Mouse (Mus musculus) heart, embryonic 16.5 days (tissue): ENCODE measurements around the gene Chrnb4. TPM values are rescaled to one million over a fixed set of nuclear protein-coding genes. Genes with fewer than 3 reads are reported as not detected.
A peak's percentile ranks its signal among the peaks of the same experiment; 100 is the strongest.

Source experiments
- ATAC-seq: fragments of 200-750 bp; cut with Nextera tagmentation; replicated peaks from 2 replicates; pipeline ENCODE4 v1.8.0; 2017; ENCODE audit warnings: moderate number of reproducible peaks; ENCODE audit not compliant: insufficient read depth, low FRiP score; ENCODE audit errors: extremely low read depth
- H3K27ac ChIP-seq: fragments of 300-500 bp; sonication (generic); 2 replicates; pipeline ENCODE4 v1.5.1; 2014; ENCODE audit warnings: mild to moderate bottlenecking, low read length, control low read depth, moderate library complexity
- H3K27me3 ChIP-seq: fragments of 300-500 bp; sonication (generic); 2 replicates; pipeline ENCODE4 v1.6.1; 2014; ENCODE audit warnings: low read length, mixed read lengths; ENCODE audit not compliant: control insufficient read depth, insufficient read depth
- H3K36me3 ChIP-seq: fragments of 300-500 bp; sonication (generic); 2 replicates; pipeline ENCODE4 v1.6.1; 2014; ENCODE audit not compliant: control insufficient read depth, insufficient read depth
- H3K4me1 ChIP-seq: fragments of 300-500 bp; sonication (generic); 2 replicates; pipeline ENCODE4 v1.6.1; 2014; ENCODE audit warnings: low read length, mixed read lengths; ENCODE audit not compliant: control insufficient read depth, insufficient read depth
- H3K4me2 ChIP-seq: fragments of 300-500 bp; sonication (generic); 2 replicates; pipeline ENCODE4 v1.6.1; 2014; ENCODE audit warnings: low read depth, mild to moderate bottlenecking, control low read depth, low read length
- H3K4me3 ChIP-seq: fragments of 300-500 bp; sonication (generic); 2 replicates; pipeline ENCODE4 v1.5.1; 2014; ENCODE audit warnings: mild to moderate bottlenecking, control low read depth, low read length
- H3K9ac ChIP-seq: fragments of 300-500 bp; sonication (generic); 2 replicates; pipeline ENCODE4 v1.6.1; 2014; ENCODE audit warnings: low read length, control low read depth
- H3K9me3 ChIP-seq: fragments of 300-500 bp; sonication (generic); replicated peaks from 2 replicates; pipeline ENCODE4 v1.6.1; 2016; ENCODE audit warnings: low read length; ENCODE audit not compliant: control insufficient read depth
- WGBS: fragments of 180-500 bp; shearing (Covaris S2); extraction: QIAGEN DNeasy Blood & Tissue Kit; methylation state at CpG from one replicate; pipeline ENCODE4 v1.1.7; 2014; 5-methylcytosine and 5-hydroxymethylcytosine counted together
- polyA plus RNA-seq: library from polyadenylated mRNA; unstranded; fragments of >200 nt; fragmentation: Nextera tagmentation; extraction: Ambion mirVana; gene quantifications from 2 replicates; pipeline ENCODE4 v1.2.1, GENCODE M21; 2015

Gene Chrnb4
- polyA plus RNA-seq, 1 experiment from 2014 or later, result 0.29 TPM

GRCm38 (mm10) chr9:55026275-55026663 is 22.3 kb downstream of the Chrnb4 start, which contains the start of gene Chrna3:
Gene Chrna3 (minus strand): TSS chr9:55026562.
- 2% methylated on average over 36 of the region's 39 CpGs for WGBS
- ATAC-seq, result no peak
- H3K4me3 ChIP-seq, result peak within 1 kb of the TSS; percentile 29
- no peaks in the 10 kb centered on the region for H3K36me3 ChIP-seq
- H3K4me2 ChIP-seq, result peak within 1 kb of the TSS; percentile 43
- H3K27ac ChIP-seq, result no peak within 1 kb of the TSS
- peaks cover 6% of the 10 kb centered on the region for H3K4me1 ChIP-seq
- H3K27me3 ChIP-seq, result peaks cover 38% of the 10 kb centered on the region
- no peaks in the 10 kb centered on the region for H3K9me3 ChIP-seq
- H3K9ac ChIP-seq, result no peak within 1 kb of the TSS

- Histone ChIP-seq H3K36me3 (no peaks in the 10 kb centered on the region), H3K9ac (no peak overlapping the region), H3K4me2 (peak overlapping the region; percentile 43; the same call in 1 of the 2 replicates), H3K4me1 (peaks cover 6% of the 10 kb centered on the region), H3K9me3 (no peaks in the 10 kb centered on the region), H3K27ac (no peak overlapping the region), H3K27me3 (peaks cover 36% of the 10 kb centered on the region), H3K4me3 (peak overlapping the region; percentile 29; the same call in 1 of the 2 replicates)
- 12% methylated on average over 38 of the region's 38 CpGs for WGBS
- ATAC-seq, result no peak
These were observed 22.9 kb downstream of the Chrnb4 start for GRCm38 (mm10) chr9:55025534-55026274.

- Histone ChIP-seq H3K27ac (no peak overlapping the region), H3K4me2 (no peak overlapping the region), H3K4me1 (peaks cover 6% of the 10 kb centered on the region), H3K36me3 (no peaks in the 10 kb centered on the region), H3K27me3 (peaks cover 36% of the 10 kb centered on the region), H3K4me3 (no peak overlapping the region), H3K9me3 (no peaks in the 10 kb centered on the region), H3K9ac (no peak overlapping the region)
- 27% methylated on average over 13 of the region's 13 CpGs for WGBS
- ATAC-seq, result 0 out of 2 replicates have a peak, but pooled peaks have one; percentile 37
These were observed 24.5 kb downstream of the Chrnb4 start for GRCm38 (mm10) chr9:55023902-55024583.

DNA sequence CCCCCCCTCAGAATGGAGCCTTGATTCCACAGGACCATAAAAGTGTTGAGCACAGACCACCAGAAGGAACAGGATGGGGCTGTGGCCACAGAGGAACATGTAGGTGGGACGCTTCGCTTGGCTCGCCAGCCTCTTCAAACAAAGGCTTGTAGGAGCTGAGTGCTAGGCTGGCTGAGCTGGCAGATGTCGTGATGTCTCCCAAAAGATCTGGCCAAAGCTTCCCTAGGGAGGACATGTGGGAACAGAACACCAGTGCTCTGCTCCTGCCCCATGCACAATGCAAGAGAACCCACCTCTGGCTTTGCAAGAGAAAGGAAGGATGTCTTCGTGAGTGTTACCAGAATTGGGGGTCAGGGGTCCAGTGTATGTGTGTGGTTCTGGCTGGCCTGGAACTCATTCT is 25.3 kb downstream of the Chrnb4 start:
- ATAC-seq, result no peak
- WGBS, result 65% methylated on average over 5 of the region's 5 CpGs

DNA sequence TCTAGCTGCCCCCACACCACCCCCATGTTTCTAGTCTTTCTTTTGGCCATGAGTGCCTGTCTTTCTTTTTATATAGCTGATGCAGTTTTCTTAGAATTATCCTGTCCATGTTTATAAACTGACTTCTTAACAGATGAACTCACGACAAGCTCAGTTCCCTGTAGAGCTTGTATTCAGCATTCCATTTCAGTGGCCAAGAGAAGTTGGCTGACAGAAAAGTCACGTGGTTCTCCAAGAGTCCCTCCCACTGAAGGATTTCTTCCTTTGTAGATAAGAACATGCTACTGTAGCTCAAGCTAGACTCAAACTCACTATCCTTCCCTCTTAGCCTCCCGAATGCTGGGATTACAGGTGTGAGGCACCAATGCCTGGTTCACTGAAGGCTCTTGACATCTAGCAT is 31.7 kb downstream of the Chrnb4 start:
- no peak for ATAC-seq
- Histone ChIP-seq H3K9me3 (no peaks in the 10 kb centered on the region), H3K4me2 (no peak overlapping the region), H3K4me3 (no peak overlapping the region), H3K4me1 (no peaks in the 10 kb centered on the region), H3K27me3 (no peaks in the 10 kb centered on the region), H3K36me3 (no peaks in the 10 kb centered on the region), H3K27ac (no peak overlapping the region), H3K9ac (no peak overlapping the region)
- 51% methylated on average over 3 of the region's 3 CpGs for WGBS

More for the DNA sequence above, 25.3 kb downstream of the Chrnb4 start:
- no peak overlapping the region for H3K4me2 ChIP-seq
- H3K9ac ChIP-seq, result no peak overlapping the region
- H3K27ac ChIP-seq, result no peak overlapping the region
- H3K36me3 ChIP-seq, result no peaks in the 10 kb centered on the region
- H3K27me3 ChIP-seq, result peaks cover 36% of the 10 kb centered on the region
- H3K4me1 ChIP-seq, result peaks cover 6% of the 10 kb centered on the region
- no peak overlapping the region for H3K4me3 ChIP-seq
- no peaks in the 10 kb centered on the region for H3K9me3 ChIP-seq

DNA sequence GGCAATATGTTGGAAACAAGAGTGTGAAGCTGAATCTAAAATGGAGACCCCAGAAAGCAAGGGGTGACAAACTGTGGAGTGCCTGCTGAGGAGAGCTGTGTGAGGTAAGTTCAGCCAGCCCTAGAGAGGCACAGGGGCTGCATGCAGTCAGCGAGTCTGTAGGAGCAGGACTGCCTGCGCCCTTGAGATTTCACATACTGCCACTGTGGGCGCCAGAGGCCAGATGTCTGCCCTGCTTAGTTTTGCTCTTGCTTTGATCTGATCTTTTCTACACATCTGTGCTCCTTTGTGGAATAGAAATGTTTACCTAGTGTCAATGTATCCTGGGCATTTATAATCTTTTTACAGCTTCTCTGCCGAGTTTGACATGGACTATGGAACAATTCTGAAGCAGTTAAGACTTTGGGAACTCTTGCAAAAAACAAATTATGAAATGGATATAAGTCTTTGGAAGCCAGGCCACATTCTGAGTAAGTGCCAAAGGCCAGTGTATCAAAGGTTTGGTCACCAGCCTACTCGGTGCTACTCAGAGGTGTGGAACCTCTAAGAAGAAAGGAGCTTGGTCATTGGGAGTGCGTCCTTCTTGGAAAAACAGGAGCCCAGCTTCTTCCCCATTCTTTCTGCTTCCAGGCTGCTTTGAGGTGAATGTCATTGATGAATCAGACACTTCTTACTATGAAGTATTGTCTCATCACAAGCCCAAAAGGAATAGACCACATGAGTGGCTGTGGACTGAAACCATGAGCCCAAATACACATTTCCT is 37.8 kb downstream of the Chrnb4 start:
- no peaks in the 10 kb centered on the region for H3K9me3 ChIP-seq
- H3K4me3 ChIP-seq, result no peak overlapping the region
- H3K4me2 ChIP-seq, result no peak overlapping the region
- 45% methylated on average over 6 of the region's 6 CpGs for WGBS
- no peaks in the 10 kb centered on the region for H3K36me3 ChIP-seq
- H3K27me3 ChIP-seq, result no peaks in the 10 kb centered on the region
- H3K27ac ChIP-seq, result no peak overlapping the region
- no peak for ATAC-seq
- no peak overlapping the region for H3K9ac ChIP-seq
- no peaks in the 10 kb centered on the region; the same call in 1 of the 2 replicates for H3K4me1 ChIP-seq

GRCm38 (mm10) chr9:55009692-55010091 is 38.9 kb downstream of the Chrnb4 start:
- H3K4me2 ChIP-seq, result no peak overlapping the region
- 64% methylated on average over 2 of the region's 2 CpGs for WGBS
- no peaks in the 10 kb centered on the region for H3K36me3 ChIP-seq
- H3K9ac ChIP-seq, result no peak overlapping the region
- H3K27me3 ChIP-seq, result no peaks in the 10 kb centered on the region
- H3K4me3 ChIP-seq, result no peak overlapping the region
- H3K9me3 ChIP-seq, result no peaks in the 10 kb centered on the region
- H3K27ac ChIP-seq, result no peak overlapping the region
- no peaks in the 10 kb centered on the region; the same call in 1 of the 2 replicates for H3K4me1 ChIP-seq
- ATAC-seq, result no peak

GRCm38 (mm10) chr9:55003609-55004008 is 45.0 kb downstream of the Chrnb4 start:
- Histone ChIP-seq H3K27ac (no peak overlapping the region), H3K4me1 (no peaks in the 10 kb centered on the region), H3K9ac (no peak overlapping the region), H3K4me2 (no peak overlapping the region), H3K4me3 (no peak overlapping the region), H3K9me3 (no peaks in the 10 kb centered on the region), H3K27me3 (no peaks in the 10 kb centered on the region), H3K36me3 (no peaks in the 10 kb centered on the region)
- WGBS, result 69% methylated on average over 4 of the region's 4 CpGs
- no peak for ATAC-seq
